Mouse (Mus musculus): ENCODE results near the gene Nadsyn1. TPM values are rescaled to one million over a fixed set of nuclear protein-coding genes. Genes with fewer than 3 reads are reported as not detected.

The Nadsyn1 gene
- 5.4 and 7.6 TPM in 2 replicates for polyA plus RNA-seq (2015; fragmentation: Nextera tagmentation; extraction: Ambion mirVana)

- Histone ChIP-seq H3K27me3 (no peaks in the 10 kb centered on the region), H3K9me3 (no peaks in the 10 kb centered on the region), H3K4me3 (peak within 1 kb of the TSS; percentile 64), H3K9ac (peak within 1 kb of the TSS; percentile 79), H3K4me1 (replicated peaks) (peaks cover 20% of the 10 kb centered on the region), H3K27ac (peak within 1 kb of the TSS; percentile 87), H3K4me2 (peak within 1 kb of the TSS; percentile 79), H3K36me3 (peaks cover 13% of the 10 kb centered on the region)
- WGBS, result under 1% methylated on average over 40 of the region's 40 CpGs
- peak; percentile 98 for ATAC-seq (ENCODE audit: low FRiP score)
Measured at GRCm38 (mm10) chr7:143822375-143823265, at the start of gene Nadsyn1, which contains the start of gene Dhcr7. Nadsyn1 (minus strand) TSS chr7:143822849. Dhcr7 (plus strand) TSS chr7:143823145.

- WGBS, result 87% methylated on average over 4 of the region's 4 CpGs
- no peak overlapping the region for H3K9ac ChIP-seq
- H3K4me1 ChIP-seq (replicated peaks), result no peaks in the 10 kb centered on the region
- H3K27me3 ChIP-seq, result no peaks in the 10 kb centered on the region
- H3K27ac ChIP-seq, result no peak overlapping the region
- H3K4me2 ChIP-seq, result no peak overlapping the region
- H3K36me3 ChIP-seq, result no peaks in the 10 kb centered on the region
- no peak overlapping the region for H3K4me3 ChIP-seq
- ATAC-seq (ENCODE audit: low FRiP score), result no peak
- H3K9me3 ChIP-seq, result peaks cover 2% of the 10 kb centered on the region; the same call in 1 of the 2 replicates
Measured at GRCm38 (mm10) chr7:143868874-143869273, 46.2 kb upstream of the Nadsyn1 start.

- 88% methylated on average over 2 of the region's 2 CpGs for WGBS
- H3K4me2 ChIP-seq, result no peak within 1 kb of the TSS
- H3K9ac ChIP-seq, result no peak within 1 kb of the TSS
- H3K4me1 ChIP-seq (replicated peaks), result no peaks in the 10 kb centered on the region
- no peaks in the 10 kb centered on the region for H3K27me3 ChIP-seq
- no peak for ATAC-seq (ENCODE audit: low FRiP score)
- no peak within 1 kb of the TSS for H3K27ac ChIP-seq
- no peak within 1 kb of the TSS for H3K4me3 ChIP-seq
- H3K9me3 ChIP-seq, result 0 out of 2 replicates have a peak, but pooled peaks cover 2% of the 10 kb centered on the region
- H3K36me3 ChIP-seq, result no peaks in the 10 kb centered on the region
Measured at GRCm38 (mm10) chr7:143866538-143866937, 43.9 kb upstream of the Nadsyn1 start, which contains the start of gene Gm498. Gm498 (plus strand) TSS chr7:143866838.

GRCm38 (mm10) chr7:143848768-143849482 is 26.3 kb upstream of the Nadsyn1 start:
- Histone ChIP-seq H3K27me3 (no peaks in the 10 kb centered on the region), H3K4me3 (no peak overlapping the region), H3K9me3 (no peaks in the 10 kb centered on the region), H3K27ac (no peak overlapping the region), H3K36me3 (peaks cover 52% of the 10 kb centered on the region), H3K4me2 (no peak overlapping the region), H3K4me1 (replicated peaks) (no peaks in the 10 kb centered on the region), H3K9ac (no peak overlapping the region)
- ATAC-seq (ENCODE audit: low FRiP score), result no peak
- 94% methylated on average over 8 of the region's 8 CpGs for WGBS

- WGBS, result 94% methylated on average over 5 of the region's 5 CpGs
- no peak overlapping the region for H3K4me2 ChIP-seq
- H3K27me3 ChIP-seq, result no peaks in the 10 kb centered on the region
- no peak overlapping the region for H3K27ac ChIP-seq
- peaks cover 59% of the 10 kb centered on the region for H3K36me3 ChIP-seq
- no peaks in the 10 kb centered on the region for H3K4me1 ChIP-seq (replicated peaks)
- no peak overlapping the region for H3K4me3 ChIP-seq
- no peak for ATAC-seq (ENCODE audit: low FRiP score)
- no peak overlapping the region for H3K9ac ChIP-seq
- H3K9me3 ChIP-seq, result no peaks in the 10 kb centered on the region
Measured at GRCm38 (mm10) chr7:143848127-143848767, 25.6 kb upstream of the Nadsyn1 start.

- WGBS, result 95% methylated on average over 8 of the region's 8 CpGs
- peaks cover 94% of the 10 kb centered on the region for H3K36me3 ChIP-seq
- no peaks in the 10 kb centered on the region for H3K9me3 ChIP-seq
- H3K9ac ChIP-seq, result no peak overlapping the region
- H3K27ac ChIP-seq, result no peak overlapping the region
- no peak overlapping the region for H3K4me2 ChIP-seq
- H3K4me1 ChIP-seq (replicated peaks), result 0 out of 2 replicates have a peak, but pooled peaks cover 3% of the 10 kb centered on the region
- ATAC-seq (ENCODE audit: low FRiP score), result no peak
- H3K4me3 ChIP-seq, result no peak overlapping the region
- no peaks in the 10 kb centered on the region for H3K27me3 ChIP-seq
Measured at GRCm38 (mm10) chr7:143841301-143841700, 18.7 kb upstream of the Nadsyn1 start.

GRCm38 (mm10) chr7:143840121-143840520 is 17.5 kb upstream of the Nadsyn1 start:
- Histone ChIP-seq H3K9ac (no peak overlapping the region), H3K27ac (no peak overlapping the region), H3K27me3 (no peaks in the 10 kb centered on the region), H3K9me3 (no peaks in the 10 kb centered on the region), H3K4me2 (no peak overlapping the region), H3K4me1 (replicated peaks) (peaks cover 15% of the 10 kb centered on the region), H3K36me3 (peaks cover 82% of the 10 kb centered on the region), H3K4me3 (no peak overlapping the region)
- 96% methylated on average over 5 of the region's 5 CpGs for WGBS
- no peak for ATAC-seq (ENCODE audit: low FRiP score)

- no peak overlapping the region for H3K4me3 ChIP-seq
- no peaks in the 10 kb centered on the region for H3K27me3 ChIP-seq
- 90% methylated on average over 3 of the region's 3 CpGs for WGBS
- H3K9ac ChIP-seq, result no peak overlapping the region
- H3K4me2 ChIP-seq, result no peak overlapping the region
- H3K36me3 ChIP-seq, result peaks cover 62% of the 10 kb centered on the region
- peaks cover 38% of the 10 kb centered on the region for H3K4me1 ChIP-seq (replicated peaks)
- no peak for ATAC-seq (ENCODE audit: low FRiP score)
- no peak overlapping the region for H3K27ac ChIP-seq
- H3K9me3 ChIP-seq, result no peaks in the 10 kb centered on the region
Measured at GRCm38 (mm10) chr7:143837705-143838358, 15.2 kb upstream of the Nadsyn1 start.

DNA sequence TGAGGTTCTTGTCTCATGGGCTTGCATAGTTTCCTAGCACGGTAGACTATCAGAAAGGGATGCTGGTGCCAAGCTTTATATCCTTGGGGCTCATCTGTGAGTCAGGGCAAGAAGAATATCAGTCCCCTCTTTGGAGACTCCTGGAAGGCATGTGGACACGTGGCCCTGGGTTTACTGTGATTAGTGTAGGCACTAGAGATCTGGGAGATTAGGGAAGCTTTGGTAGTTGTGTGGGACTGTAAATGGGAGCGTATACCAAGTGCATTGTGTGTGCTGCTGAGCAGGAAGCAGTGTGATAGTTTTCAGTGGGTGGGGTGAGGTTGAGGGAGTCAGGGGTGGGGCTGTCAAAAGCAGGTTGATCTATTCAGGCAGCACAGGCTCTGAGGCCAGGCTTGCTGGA is 12.3 kb upstream of the Nadsyn1 start:
- WGBS, result 76% methylated on average over 3 of the region's 3 CpGs
- ATAC-seq (ENCODE audit: low FRiP score), result no peak
- Histone ChIP-seq H3K4me2 (0 out of 2 replicates have a peak overlapping the region, but pooled peaks have one; percentile 1), H3K36me3 (peaks cover 33% of the 10 kb centered on the region), H3K27me3 (no peaks in the 10 kb centered on the region), H3K27ac (no peak overlapping the region), H3K9ac (0 out of 2 replicates have a peak overlapping the region, but pooled peaks have one; percentile 29), H3K9me3 (no peaks in the 10 kb centered on the region), H3K4me3 (no peak overlapping the region), H3K4me1 (replicated peaks) (peaks cover 63% of the 10 kb centered on the region)

GRCm38 (mm10) chr7:143834316-143834715 is 11.7 kb upstream of the Nadsyn1 start:
- H3K9me3 ChIP-seq, result no peaks in the 10 kb centered on the region
- H3K27ac ChIP-seq, result no peak overlapping the region
- ATAC-seq (ENCODE audit: low FRiP score), result no peak
- WGBS, result 90% methylated on average over 2 of the region's 2 CpGs
- H3K4me2 ChIP-seq, result peak overlapping the region; percentile 1; the same call in 1 of the 2 replicates
- H3K36me3 ChIP-seq, result peaks cover 27% of the 10 kb centered on the region
- 0 out of 2 replicates have a peak overlapping the region, but pooled peaks have one; percentile 29 for H3K9ac ChIP-seq
- no peak overlapping the region for H3K4me3 ChIP-seq
- peaks cover 64% of the 10 kb centered on the region for H3K4me1 ChIP-seq (replicated peaks)
- H3K27me3 ChIP-seq, result no peaks in the 10 kb centered on the region

DNA sequence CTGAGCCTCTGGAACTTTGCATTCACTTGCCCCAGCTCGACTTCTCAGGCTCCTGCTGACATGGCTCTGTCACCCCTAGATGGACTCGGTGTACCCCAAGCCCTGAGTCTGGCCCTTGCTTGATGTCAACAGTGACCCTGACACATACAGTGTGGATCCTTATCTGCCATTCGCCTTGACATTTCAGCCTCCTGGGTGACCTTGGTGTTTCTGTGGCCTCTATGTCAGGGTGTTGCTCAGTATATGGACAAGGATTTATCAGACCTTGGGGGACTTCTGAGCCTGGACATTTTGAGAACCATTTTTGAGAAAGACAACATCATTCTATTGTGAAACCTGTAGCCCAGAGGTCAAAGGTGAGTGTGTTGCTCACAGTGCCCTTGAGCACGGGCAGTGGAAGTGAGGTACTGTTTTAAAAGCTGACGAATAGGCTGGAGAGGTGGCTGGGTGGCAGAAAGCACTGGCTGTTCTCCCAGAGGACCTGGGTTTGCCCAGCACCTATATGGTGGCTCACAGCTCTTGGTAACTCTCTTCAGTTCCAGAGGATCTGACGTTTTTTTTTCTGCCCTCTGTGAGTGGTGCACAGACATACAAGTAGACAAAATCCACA is 11.0 kb upstream of the Nadsyn1 start:
- peaks cover 67% of the 10 kb centered on the region for H3K4me1 ChIP-seq (replicated peaks)
- no peak for ATAC-seq (ENCODE audit: low FRiP score)
- peaks cover 22% of the 10 kb centered on the region for H3K36me3 ChIP-seq
- H3K27ac ChIP-seq, result no peak overlapping the region
- no peak overlapping the region for H3K4me3 ChIP-seq
- H3K9ac ChIP-seq, result peak overlapping the region; percentile 43; the same call in 1 of the 2 replicates
- no peaks in the 10 kb centered on the region for H3K9me3 ChIP-seq
- WGBS, result 81% methylated on average over 6 of the region's 6 CpGs
- no peaks in the 10 kb centered on the region for H3K27me3 ChIP-seq
- H3K4me2 ChIP-seq, result no peak overlapping the region
